ENCODE assay signal across 1 mouse cellular context in the genomic region with DNA sequence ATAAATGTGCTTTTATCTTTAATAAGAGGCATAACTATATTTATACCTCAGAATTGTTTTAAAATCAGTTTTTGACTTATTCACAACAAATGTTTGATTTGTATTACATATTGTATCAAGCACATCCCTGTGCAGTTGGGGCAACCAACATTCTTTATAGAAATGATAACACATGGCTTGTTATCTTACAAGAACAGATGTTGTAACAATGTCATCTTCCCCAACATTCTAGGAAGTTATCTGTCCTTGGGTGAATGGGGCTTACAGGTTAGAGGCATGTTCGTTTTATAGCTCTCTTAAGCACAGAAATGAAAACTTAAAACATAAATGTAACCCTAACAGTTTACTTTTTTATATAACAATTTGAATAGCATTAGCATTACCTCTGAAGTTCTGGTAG.
TF ChIP-seq lines count a peak whose summit lies in the region.

No protein-coding gene starts in this region.

TF ChIP-seq in MEL, 35 proteins besides CTCF, POLR2A, EP300 and RAD21 (continued from another document):
- TF ChIP-seq MYB (IDR thresholded peaks at IDR 0.05; ENCODE audit: low read depth, low read length) (peak; percentile 36; the same call in 1 of the 2 replicates), ETS1 (IDR thresholded peaks at IDR 0.05; ENCODE audit: low read depth, low read length) (peak; percentile 71), GATA1 (IDR thresholded peaks at IDR 0.05; ENCODE audit: low read depth, low read length) (peak; percentile 86)
